Mouse (Mus musculus): ENCODE measurements around the gene Cd244a. TPM values are rescaled to one million over a fixed set of nuclear protein-coding genes. Genes with fewer than 3 reads are reported as not detected.

The Cd244a gene
- total RNA-seq (2021): not detected
- long read RNA-seq, experiment 1: 0 reads
- long read RNA-seq, experiment 2: 0 reads

DNA sequence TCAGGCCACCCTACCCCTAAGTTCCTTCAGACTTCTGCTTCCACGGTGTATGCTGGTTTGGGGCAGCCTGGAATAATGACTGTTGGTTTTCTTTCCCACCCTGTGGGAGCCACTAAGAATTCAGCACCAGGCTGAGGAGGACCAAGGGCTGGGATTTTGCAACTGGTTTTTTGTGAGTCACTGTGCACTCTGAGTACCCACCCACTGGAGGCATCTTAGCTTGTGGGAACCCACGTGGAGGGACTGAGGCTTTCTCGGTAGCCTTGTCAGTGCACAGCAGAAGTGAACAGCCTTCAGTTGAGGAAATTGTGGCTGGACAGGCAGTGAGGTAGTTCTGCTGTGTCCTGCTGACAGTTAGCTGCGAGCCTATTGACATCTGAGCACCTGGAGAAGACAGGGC, at the start of gene Cd244a:
Cd244a (plus strand) TSS at position 296 of the 400 bp plus-strand sequence.
- no peak for DNase-seq (ENCODE audit: low spot score in 2 of 2)

DNA sequence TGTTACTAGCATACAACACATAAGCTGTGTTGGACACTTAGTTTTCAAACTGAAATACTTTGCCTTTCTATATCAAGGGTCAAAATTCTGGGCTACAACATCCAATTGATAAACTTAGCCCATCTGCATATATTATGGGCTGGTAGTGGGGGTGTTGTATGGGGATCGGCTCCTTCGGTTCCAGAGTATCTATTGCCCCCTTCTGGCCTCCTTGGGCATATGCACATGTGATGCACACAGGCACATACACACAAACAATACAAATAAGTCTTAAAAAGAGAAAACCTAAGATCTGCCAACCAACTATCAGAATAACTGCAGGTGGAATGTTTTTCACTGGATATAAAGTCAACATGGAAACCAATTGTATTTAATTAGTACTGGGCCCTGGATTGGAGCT, 45.8 kb upstream of the Cd244a start:
- DNase-seq (ENCODE audit: low spot score in 2 of 2): no peak
- intact Hi-C loops (cut with DNase I): loop anchor here (2.0 kb wide), 1 partner anchor 26 kb away; no protein-coding TSS in a partner anchor

More for the DNA sequence above, at the start of gene Cd244a:
- intact Hi-C loops (cut with DNase I): no loop called here

DNA sequence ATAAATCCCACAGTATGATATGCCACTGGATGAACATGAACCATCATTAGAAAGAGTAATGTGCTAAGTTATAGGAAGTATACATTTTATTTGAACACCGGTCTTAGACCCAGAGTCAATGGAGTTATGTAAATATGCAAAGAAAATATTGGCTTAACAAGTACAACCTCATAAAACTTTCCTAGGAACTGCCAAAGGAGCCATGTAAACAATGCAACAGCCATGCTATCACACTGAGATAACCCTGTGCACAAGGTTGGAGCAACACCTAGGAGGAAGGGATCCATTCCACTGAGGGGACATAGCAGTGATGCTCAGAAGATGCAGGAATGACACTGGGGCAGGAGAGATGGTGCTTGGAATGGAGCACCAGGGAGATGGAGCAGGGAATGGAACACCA, 45.2 kb upstream of the Cd244a start:
- intact Hi-C loops (cut with DNase I): loop anchor here (2.0 kb wide), 1 partner anchor 25 kb away; no protein-coding TSS in a partner anchor
- DNase-seq (ENCODE audit: low spot score in 2 of 2): no peak

DNA sequence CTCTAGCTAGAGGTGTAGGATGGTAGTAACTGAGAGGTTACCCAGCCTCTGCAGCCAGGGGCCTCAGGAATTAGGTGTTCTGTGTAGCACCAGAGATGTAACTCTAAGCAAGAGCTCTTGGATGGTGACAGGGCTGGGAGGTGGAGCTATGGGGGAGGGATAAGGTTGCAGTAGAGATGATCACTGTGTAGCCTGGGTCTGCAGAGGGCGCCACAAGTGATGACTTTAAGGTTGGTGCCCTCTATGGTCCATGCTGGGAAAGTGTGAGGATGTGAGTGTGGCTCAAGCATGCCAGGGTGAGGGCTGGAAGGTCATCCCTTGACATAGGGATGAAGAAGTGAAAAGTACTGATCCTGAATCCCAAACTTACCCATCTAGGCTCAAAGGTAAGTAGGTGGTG, 44.0 kb upstream of the Cd244a start:
- intact Hi-C loops (cut with DNase I): no loop called here
- DNase-seq (ENCODE audit: low spot score in 2 of 2): no peak

DNA sequence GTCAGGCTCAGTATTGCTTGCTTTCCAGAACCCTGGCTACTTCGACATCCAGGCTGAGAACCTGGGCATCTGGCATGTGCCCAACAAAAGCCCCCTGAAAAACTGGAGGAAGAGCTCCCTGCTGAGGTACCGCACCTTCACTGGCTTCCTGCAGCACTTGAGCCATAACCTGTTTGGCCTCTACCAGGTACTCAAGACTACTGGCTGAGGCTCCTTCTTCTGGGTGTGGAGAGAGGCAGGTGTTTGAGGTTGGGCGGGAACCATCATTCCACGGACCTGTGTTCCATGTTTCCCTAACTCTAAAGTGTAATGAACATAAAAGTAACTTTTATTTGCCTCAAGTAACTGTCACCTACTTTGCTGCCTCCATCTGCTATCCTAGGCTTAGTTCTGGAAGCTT, 43.4 kb upstream of the Cd244a start:
- intact Hi-C loops (cut with DNase I): no loop called here
- no peak for DNase-seq (ENCODE audit: low spot score in 2 of 2)

DNA sequence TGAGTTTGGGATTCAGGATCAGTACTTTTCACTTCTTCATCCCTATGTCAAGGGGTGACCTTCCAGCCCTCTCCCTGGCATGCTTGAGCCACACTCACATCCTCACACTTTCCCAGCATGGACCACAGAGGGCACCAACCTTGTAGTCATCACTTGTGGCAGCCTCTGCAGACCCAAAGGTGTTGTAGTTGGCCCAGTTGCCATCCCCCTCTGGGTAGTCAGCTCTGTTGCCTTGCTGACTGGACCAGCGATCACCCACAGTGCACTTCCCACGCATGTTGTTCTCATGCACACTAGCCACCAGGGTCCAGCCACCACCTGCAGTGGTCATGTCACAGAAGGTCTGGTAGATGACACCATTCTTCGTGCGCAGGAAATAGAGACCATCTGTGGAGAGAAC, 27.6 kb upstream of the Cd244a start:
- intact Hi-C loops (cut with DNase I): no loop called here
- no peak for DNase-seq (ENCODE audit: low spot score in 2 of 2)

DNA sequence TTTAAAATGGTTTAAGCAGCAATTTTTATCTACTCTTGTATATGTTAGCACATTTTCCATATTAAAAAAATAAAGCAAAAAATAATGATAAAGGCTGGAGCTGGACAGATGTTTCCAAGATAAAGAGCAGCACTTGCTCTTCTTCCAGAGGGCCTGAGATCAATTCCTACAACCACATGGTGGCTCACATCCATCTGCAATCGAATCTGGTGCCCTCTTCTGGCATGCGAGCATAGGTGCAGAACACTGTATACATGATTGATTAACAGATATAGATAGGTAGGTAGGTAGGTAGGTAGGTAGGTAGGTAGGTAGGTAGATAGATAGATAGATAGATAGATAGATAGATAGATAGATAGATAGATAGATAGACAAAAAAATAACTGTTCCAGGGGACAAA, 26.2 kb upstream of the Cd244a start:
- intact Hi-C loops (cut with DNase I): no loop called here

DNA sequence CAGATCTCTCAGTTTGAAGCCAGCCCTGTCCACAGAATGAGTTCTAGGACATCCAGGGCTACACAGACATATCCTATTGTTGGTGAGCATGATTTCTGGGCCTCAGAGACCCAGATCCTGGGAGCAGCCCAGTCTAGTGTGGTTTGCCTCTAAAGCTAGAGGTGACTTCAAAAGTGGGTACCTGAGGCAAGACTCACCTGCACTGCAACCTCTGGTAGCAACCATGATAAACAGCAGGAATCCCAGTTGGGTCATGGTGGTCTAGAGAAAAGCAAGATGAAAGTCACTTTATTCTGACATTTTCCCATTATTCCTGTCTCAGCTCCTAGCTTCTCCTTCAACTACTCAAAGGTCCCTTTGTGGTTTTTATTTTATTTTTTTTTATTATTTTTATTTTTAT, 24.4 kb upstream of the Cd244a start:
- intact Hi-C loops (cut with DNase I): no loop called here

More for the DNA sequence above, 26.2 kb upstream of the Cd244a start:
- no peak for DNase-seq (ENCODE audit: low spot score in 2 of 2)

DNA sequence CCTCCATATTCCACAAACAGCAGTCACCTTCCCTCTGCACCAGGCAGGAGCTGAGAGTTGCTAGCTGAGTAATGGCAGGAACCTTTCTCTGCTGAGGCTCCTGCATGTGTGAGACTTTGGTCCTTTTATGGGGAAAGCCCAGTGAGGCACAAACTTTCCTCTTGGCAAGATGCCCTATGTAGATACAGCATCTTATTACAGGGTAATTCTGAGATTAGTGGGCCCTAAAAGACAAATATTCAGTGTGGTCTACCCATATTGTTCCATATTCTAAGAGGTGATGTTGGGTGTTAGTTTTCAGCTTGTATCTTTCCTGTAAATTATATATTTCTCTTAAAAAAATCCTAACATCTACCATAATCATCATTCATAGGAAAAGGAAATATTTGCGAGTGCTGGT, 23.8 kb upstream of the Cd244a start, which contains the start of gene Itln1:
Itln1 (minus strand) TSS at position 101 of the 400 bp plus-strand sequence.
- intact Hi-C loops (cut with DNase I): no loop called here
- no peak for DNase-seq (ENCODE audit: low spot score in 2 of 2)

More for the DNA sequence above, 24.4 kb upstream of the Cd244a start:
- DNase-seq (ENCODE audit: low spot score in 2 of 2): no peak

DNA sequence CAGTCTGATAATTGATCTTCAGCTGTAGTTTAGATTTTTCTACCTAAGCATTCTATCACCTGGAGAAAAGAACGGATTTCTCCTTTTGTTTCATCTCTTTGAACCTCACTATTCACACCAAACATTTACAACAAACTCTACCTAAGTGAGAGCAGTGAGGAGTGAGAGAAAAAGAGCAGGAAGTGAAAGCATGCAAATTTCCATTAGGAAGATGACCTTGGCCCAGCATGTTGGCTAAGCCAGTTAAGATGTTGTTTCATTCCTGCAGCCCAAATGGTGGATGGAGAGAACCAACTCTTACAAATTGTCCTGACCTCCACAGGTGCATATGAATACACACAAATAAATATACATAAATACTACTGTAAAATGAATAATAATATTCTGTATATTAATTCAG, 18.3 kb upstream of the Cd244a start:
- DNase-seq (ENCODE audit: low spot score in 2 of 2): no peak
- intact Hi-C loops (cut with DNase I): no loop called here

DNA sequence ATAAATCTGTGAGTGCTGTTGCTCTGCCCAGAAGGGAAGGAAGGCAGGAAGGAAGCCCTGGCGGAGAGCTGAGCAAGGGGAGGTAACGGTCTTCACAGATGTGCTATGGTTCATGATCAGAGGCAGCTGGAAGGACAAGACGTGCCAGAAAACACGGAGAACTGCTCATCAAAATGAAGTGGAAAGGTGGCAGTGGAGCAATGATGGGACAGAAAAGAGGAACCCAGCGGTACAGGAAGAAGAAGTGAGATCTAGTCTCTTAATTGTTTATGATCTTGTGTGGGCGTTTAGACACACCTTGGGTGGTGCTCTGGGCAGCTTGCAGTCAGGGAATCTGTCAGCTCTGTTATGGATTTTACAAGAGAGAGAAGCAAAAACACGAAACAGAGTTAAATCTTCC, 7.7 kb upstream of the Cd244a start:
- no peak for DNase-seq (ENCODE audit: low spot score in 2 of 2)
- intact Hi-C loops (cut with DNase I): no loop called here

DNA sequence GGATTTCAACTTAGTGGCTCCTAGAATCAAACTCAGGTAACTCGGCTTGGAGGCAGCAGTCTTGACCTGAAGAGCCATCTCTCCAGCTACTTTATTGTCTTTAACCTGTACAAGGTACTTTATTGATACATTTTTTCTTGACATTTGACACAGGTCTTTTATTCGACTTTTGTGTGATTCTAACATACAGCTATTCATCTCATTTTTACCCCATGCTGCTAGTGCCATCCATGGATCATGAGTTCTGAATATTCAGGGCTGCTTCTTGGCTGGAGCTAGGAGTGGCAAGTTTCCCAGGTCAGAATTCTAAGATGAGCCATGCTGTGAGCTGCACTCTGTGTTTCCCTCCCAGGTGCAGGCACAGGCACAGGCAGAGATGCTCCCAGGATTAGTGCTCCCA, 6.8 kb upstream of the Cd244a start:
- intact Hi-C loops (cut with DNase I): no loop called here

DNA sequence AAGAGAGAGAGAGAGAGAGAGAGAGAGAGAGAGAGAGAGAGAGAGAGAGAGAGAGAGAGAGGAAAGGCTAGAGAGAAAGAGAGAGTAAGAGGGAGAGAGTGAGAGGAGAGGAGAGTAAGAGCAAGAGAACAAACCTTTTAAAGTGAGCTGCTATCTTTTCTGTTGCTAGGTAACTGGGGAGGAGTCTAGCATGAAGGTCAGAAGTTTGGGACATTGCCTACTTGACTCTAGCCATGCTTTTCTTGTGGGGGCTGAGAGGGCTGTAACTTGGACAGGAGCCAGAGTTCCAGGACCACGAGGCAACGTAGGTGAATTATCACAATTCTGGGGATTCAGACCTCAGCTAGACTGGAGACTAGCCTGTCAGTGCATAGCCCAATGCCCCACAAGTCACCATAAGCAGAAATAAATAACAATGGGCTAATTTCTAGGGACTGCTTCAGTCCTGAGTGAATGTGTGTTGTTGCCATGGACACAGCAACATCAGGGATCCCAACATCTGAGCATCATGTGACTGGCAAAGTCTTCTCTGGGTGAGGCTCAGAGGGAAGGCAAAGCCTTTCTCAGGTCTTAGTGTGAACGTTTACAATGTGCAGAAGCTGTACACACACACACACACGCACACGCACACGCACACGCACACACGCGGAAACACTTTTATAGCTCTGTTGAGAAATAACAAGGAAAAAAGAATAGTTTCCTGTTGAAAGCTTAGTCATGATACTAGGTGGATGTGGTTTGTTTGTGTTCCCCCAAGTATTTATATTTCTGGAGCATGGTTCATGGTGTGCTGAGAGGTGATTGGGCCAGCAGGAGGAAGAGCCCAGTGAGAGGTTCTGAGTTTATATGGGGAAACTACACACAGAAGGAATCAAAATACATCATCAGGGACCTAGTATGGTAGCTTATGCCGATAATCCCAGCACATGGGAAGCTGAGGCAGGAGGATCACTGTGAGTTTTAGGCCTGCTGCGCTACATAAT, 5.3 kb upstream of the Cd244a start:
- DNase-seq (ENCODE audit: low spot score in 2 of 2): no peak
- intact Hi-C loops (cut with DNase I): no loop called here

More for the DNA sequence above, 6.8 kb upstream of the Cd244a start:
- no peak for DNase-seq (ENCODE audit: low spot score in 2 of 2)

DNA sequence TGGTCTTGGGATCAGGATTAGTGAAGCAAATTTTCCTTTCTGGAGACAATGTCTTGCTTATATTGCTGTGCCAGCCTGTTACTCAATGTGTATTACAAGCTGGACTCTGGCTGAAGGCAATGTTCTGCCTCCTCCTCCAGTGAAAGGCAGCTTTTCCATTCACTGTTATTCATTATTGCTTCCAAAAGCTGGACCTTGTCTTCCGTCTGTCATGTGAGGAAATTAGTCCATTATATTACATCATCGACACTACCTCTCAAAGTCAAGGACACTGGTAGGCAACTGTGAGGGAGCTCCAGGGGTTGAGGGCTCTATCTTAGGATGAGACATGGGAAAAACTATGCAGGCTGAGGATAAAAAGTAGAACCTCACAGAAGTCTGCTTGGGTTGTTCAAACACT, 2.6 kb upstream of the Cd244a start:
- intact Hi-C loops (cut with DNase I): no loop called here
- DNase-seq (ENCODE audit: low spot score in 2 of 2): no peak

DNA sequence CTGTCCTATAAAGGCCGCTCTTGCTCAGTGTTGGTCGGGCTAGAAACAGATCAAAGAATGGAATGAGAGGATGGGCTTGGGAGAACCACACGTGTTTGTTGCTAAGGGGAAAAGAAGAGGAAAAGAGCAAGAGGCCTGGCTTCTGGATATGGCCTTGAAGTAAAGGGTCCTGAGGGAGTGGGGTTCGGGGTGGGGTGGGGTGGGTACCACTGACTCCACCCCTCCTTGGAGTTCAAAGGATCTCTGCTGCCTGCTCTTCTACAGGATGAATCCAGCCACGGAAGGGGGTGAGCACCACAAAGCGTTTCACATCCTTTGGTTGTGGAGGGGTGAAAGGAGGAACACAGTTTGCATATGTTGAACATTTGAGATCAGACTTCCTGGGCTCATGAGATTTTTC, 586 bp upstream of the Cd244a start:
- no peak for DNase-seq (ENCODE audit: low spot score in 2 of 2)
- intact Hi-C loops (cut with DNase I): no loop called here

DNA sequence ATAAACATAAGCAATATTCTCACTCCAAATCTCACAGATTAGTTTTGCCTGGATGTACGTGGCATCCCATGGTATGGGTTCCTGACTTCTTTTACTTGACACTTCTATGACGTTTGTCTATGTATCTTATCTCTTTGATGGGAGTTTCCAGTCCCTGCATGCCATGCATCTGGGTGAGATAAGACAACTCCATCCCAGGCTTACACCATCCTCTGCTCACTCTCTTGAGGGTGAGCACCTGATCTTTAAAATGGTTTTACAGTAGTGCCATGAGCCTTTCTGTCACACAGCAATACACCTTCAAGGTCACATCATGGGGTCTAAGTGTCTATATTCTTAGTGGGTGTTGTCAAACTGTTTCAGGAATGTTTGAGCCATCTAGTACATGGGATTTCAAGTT, 1.3 kb downstream of the Cd244a start:
- DNase-seq (ENCODE audit: low spot score in 2 of 2): no peak
- intact Hi-C loops (cut with DNase I): loop anchor here (10.0 kb wide), 1 partner anchor 195 kb away; the partner anchor contains the start of gene Klhdc9

DNA sequence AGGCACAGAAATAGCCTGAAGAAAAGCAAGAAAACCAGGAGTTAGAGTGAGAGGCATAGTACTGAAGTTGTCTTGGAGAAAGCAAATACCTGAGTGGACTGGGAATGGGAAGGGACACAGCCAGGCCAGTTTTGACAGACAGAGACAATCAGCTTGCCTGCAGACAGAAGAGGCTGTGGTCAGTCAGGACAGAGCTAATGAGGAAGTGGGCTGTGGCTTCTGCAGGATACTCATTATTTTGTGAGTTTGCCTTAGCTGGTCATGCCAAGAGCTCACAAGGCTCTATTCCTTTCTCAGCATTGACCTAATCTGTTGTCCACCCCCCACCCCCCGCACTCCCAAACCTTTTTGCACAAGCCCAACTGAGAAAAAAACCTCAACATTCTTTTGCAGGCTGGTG, 2.2 kb downstream of the Cd244a start:
- DNase-seq (ENCODE audit: low spot score in 2 of 2): no peak
- intact Hi-C loops (cut with DNase I): loop anchor here (10.0 kb wide), 1 partner anchor 196 kb away; the partner anchor contains the start of gene Klhdc9

DNA sequence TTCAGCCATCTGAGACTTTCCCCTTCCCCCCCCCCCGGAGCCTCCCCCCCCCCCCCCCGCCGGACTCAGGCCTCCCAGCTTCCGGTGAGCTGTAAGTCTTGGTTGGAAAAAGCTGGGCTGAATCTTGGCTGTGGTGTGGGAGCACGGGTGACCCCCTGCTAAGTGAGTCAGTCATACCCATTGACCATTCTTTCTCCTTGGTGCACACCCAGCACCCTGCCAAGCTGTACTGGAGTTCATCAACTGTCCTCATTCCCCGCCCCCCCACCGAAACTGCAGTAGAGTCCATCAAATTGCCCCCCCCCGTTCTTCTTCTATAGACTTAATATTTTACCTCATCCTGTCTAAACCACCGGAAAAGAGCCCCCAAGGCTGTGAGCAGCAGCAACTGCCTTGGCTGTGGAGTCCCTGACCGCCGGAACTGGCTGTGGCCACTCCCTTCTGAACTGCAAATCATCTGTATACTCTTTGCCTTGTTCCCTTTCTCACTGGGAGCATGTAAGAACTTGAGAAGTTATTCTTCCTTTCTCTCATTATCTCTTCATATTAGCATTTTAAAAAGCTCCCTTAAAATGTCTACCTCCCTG, 2.7 kb downstream of the Cd244a start:
- intact Hi-C loops (cut with DNase I): loop anchor here (10.0 kb wide), 1 partner anchor 197 kb away; the partner anchor contains the start of gene Klhdc9

DNA sequence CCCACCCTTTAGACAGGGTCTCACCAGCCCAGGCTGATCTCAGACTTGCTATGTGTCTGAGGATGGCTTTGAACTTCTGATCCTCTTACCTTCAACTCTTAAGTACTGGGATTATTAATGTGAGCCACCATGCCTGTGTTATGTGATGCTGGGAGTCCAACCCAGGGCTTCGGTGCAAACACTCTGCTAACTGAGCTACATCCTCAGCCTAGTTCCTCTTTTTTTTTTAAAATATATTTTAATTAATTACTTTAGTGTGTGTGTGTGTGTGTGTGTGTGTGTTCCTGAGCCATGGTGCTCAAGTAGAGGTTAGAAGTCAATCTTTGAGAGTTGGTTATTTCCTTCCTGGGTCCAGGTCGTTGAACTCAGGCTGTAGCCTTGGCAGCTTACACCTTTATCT, 4.0 kb downstream of the Cd244a start:
- intact Hi-C loops (cut with DNase I): loop anchor here (10.0 kb wide), 1 partner anchor 198 kb away; the partner anchor contains the start of gene Klhdc9
- no peak for DNase-seq (ENCODE audit: low spot score in 2 of 2)

More for the DNA sequence above, 2.7 kb downstream of the Cd244a start:
- no peak for DNase-seq (ENCODE audit: low spot score in 2 of 2)

DNA sequence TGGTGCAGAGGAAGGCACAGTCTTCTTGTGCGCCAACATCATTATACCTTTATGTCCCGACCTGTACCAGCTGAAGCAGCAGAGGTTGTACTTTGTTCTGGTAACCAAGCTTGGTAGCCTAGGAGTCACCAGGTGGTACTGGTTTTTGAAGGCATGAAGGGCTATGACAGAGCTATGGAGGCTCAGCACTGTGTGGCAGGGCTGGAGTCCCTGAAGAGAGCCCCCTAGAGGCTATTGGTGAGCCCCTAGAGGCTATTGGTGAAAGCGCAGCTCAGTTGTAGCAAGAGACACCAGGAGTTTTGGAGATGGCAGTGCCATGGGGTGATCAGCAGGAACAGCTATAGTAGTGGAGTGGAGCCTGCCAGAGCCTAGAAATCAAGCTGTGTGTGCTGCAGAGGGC, 5.3 kb downstream of the Cd244a start:
- DNase-seq (ENCODE audit: low spot score in 2 of 2): no peak
- intact Hi-C loops (cut with DNase I): loop anchor here (10.0 kb wide), 1 partner anchor 199 kb away; the partner anchor contains the start of gene Klhdc9
